Mouse (Mus musculus) MN1 (cell line): ENCODE data around the gene Olfr450.

Source experiments
- DNase-seq: peaks from one replicate; pipeline ENCODE4 v3.0.0-alpha.2; 2016; ENCODE audit warnings: low spot score

The Olfr450 gene

GRCm38 (mm10) chr6:42811639-42812038 lies at the start of gene Olfr450:
TSS of gene Olfr450 (plus strand) at chr6:42811939.
- no peak for DNase-seq

DNA sequence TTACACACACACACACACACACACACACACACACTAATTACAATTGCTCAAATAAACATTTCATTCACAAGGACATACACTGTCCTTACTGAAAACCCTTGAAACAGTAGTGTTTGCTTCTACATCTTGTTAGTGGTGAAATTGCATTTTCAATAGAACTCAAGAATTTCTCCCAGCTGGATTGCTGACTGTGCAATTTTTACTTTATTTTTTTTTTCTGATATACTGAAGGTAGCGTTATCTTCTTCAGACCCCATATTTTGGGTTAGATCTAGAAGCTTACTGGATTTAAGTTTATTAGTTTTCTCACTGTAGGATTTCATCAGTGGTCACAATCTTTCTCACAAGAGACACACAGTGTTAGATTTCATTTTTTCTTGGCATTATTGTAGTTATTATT lies 34.7 kb upstream of the Olfr450 start:
- DNase-seq: no peak

- DNase-seq: no peak
These were observed 26.9 kb upstream of the Olfr450 start, which contains the start of gene Olfr452 for GRCm38 (mm10) chr6:42784793-42785192. TSS of gene Olfr452 (plus strand) at chr6:42785093.

GRCm38 (mm10) chr6:42790247-42790948 lies 21.3 kb upstream of the Olfr450 start:
- no peak for DNase-seq

- DNase-seq: no peak
These were observed 20.7 kb upstream of the Olfr450 start for GRCm38 (mm10) chr6:42790949-42791556.

DNA sequence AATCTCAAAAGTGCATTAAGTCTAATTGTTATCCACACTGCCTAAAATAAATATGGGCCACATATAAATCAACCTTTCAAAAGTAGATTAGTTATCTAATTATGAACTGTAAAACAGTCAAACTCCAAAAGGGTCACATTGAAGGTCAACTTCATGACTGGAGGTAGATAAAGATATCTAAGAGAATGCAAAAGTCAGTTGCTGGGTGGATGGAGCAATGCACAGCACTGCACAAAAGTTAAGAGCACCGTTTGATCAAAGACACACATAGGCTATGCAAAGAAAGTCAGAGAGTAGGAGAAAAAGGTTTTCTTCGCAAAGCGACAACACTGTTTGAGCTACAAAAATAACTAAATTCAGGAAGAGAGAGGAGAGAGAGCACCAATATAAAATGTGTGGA lies 16.8 kb upstream of the Olfr450 start:
- no peak for DNase-seq

GRCm38 (mm10) chr6:42834084-42834483 lies 22.3 kb downstream of the Olfr450 start, which contains the start of gene Olfr449:
TSS of gene Olfr449 (plus strand) at chr6:42834384.
- DNase-seq: no peak

- peak; percentile 58 for DNase-seq
These were observed 48.6 kb downstream of the Olfr450 start for GRCm38 (mm10) chr6:42860222-42860819.
